Mouse (Mus musculus) forebrain, embryonic 13.5 days (tissue): ENCODE data around the gene Apba2. TPM values are rescaled to one million over a fixed set of nuclear protein-coding genes. Genes with fewer than 3 reads are reported as not detected.
A peak's percentile ranks its signal among the peaks of the same experiment; 100 is the strongest.

ENCODE experiments used
- ATAC-seq: fragments of 200-750 bp; cut with Nextera tagmentation; 2 replicates; pipeline ENCODE4 v1.8.0; 2017
- H3K27ac ChIP-seq: fragments of 300-500 bp; sonication (generic); 2 replicates; pipeline ENCODE4 v1.5.1; 2015; ENCODE audit warnings: inconsistent platforms, mild to moderate bottlenecking, moderate library complexity
- H3K27me3 ChIP-seq: fragments of 300-500 bp; sonication (generic); 2 replicates; pipeline ENCODE4 v1.6.1; 2015; ENCODE audit warnings: mild to moderate bottlenecking, inconsistent platforms
- H3K36me3 ChIP-seq: fragments of 300-500 bp; sonication (generic); 2 replicates; pipeline ENCODE4 v1.6.1; 2015; ENCODE audit warnings: mild to moderate bottlenecking, inconsistent platforms; ENCODE audit not compliant: poor library complexity, severe bottlenecking
- H3K4me1 ChIP-seq: fragments of 300-500 bp; sonication (generic); 2 replicates; pipeline ENCODE4 v1.6.1; 2015; ENCODE audit warnings: inconsistent platforms
- H3K4me2 ChIP-seq: fragments of 300-500 bp; sonication (generic); 2 replicates; pipeline ENCODE4 v1.6.1; 2015; ENCODE audit warnings: inconsistent platforms, mild to moderate bottlenecking, moderate library complexity
- H3K4me3 ChIP-seq: fragments of 300-500 bp; sonication (generic); 2 replicates; pipeline ENCODE4 v1.5.1; 2015; ENCODE audit warnings: mild to moderate bottlenecking, inconsistent platforms
- H3K9ac ChIP-seq: fragments of 300-500 bp; sonication (generic); 2 replicates; pipeline ENCODE4 v1.6.1; 2015; ENCODE audit warnings: mild to moderate bottlenecking, inconsistent platforms
- H3K9me3 ChIP-seq: fragments of 300-500 bp; sonication (generic); replicated peaks from 2 replicates; pipeline ENCODE4 v1.6.1; 2016; ENCODE audit warnings: inconsistent platforms
- WGBS: fragments of 180-500 bp; shearing (Covaris S2); methylation state at CpG from one replicate; pipeline ENCODE4 v1.1.7; 2015; 5-methylcytosine and 5-hydroxymethylcytosine counted together
- polyA plus RNA-seq: library from polyadenylated mRNA; unstranded; fragments of >200 nt; fragmentation: Nextera tagmentation; extraction: Ambion mirVana; gene quantifications from 2 replicates; pipeline ENCODE4 v1.2.1, GENCODE M21; 2015

Gene Apba2
- polyA plus RNA-seq = 115 and 132 TPM in 2 replicates

GRCm38 (mm10) chr7:64501536-64502270 is at the start of gene Apba2:
Gene Apba2, plus strand, starts transcription at chr7:64501706.
- no peaks in the 10 kb centered on the region for H3K36me3 ChIP-seq
- WGBS = under 1% methylated on average over 80 of the region's 96 CpGs
- H3K9ac ChIP-seq = peak within 1 kb of the TSS; percentile 97
- H3K9me3 ChIP-seq = no peaks in the 10 kb centered on the region
- H3K27me3 ChIP-seq = no peaks in the 10 kb centered on the region
- ATAC-seq = peak; percentile 89
- H3K4me3 ChIP-seq = peak within 1 kb of the TSS; percentile 86
- peaks cover 41% of the 10 kb centered on the region for H3K4me1 ChIP-seq
- peak within 1 kb of the TSS; percentile 96 for H3K27ac ChIP-seq
- peak within 1 kb of the TSS; percentile 67 for H3K4me2 ChIP-seq

GRCm38 (mm10) chr7:64451861-64452382 is 49.6 kb upstream of the Apba2 start:
- no peak for ATAC-seq
- Histone ChIP-seq H3K9ac (no peak overlapping the region), H3K36me3 (no peaks in the 10 kb centered on the region), H3K27me3 (no peaks in the 10 kb centered on the region), H3K4me3 (no peak overlapping the region), H3K4me2 (no peak overlapping the region), H3K9me3 (no peaks in the 10 kb centered on the region), H3K27ac (peak overlapping the region; percentile 74), H3K4me1 (peaks cover 19% of the 10 kb centered on the region)
- 81% methylated on average over 5 of the region's 5 CpGs for WGBS

GRCm38 (mm10) chr7:64452471-64453222 is 48.9 kb upstream of the Apba2 start:
- H3K4me3 ChIP-seq = no peak overlapping the region
- peaks cover 19% of the 10 kb centered on the region for H3K4me1 ChIP-seq
- H3K9me3 ChIP-seq = no peaks in the 10 kb centered on the region
- WGBS = 76% methylated on average over 4 of the region's 4 CpGs
- H3K27me3 ChIP-seq = no peaks in the 10 kb centered on the region
- peak overlapping the region; percentile 41; the same call in 1 of the 2 replicates for H3K27ac ChIP-seq
- 0 out of 2 replicates have a peak, but pooled peaks have one; percentile 19 for ATAC-seq
- H3K36me3 ChIP-seq = no peaks in the 10 kb centered on the region
- no peak overlapping the region for H3K4me2 ChIP-seq
- H3K9ac ChIP-seq = no peak overlapping the region

GRCm38 (mm10) chr7:64456176-64456575 is 45.3 kb upstream of the Apba2 start:
- Histone ChIP-seq H3K4me3 (no peak overlapping the region), H3K27me3 (no peaks in the 10 kb centered on the region), H3K4me2 (no peak overlapping the region), H3K27ac (no peak overlapping the region), H3K9ac (no peak overlapping the region), H3K9me3 (no peaks in the 10 kb centered on the region), H3K4me1 (peaks cover 13% of the 10 kb centered on the region), H3K36me3 (no peaks in the 10 kb centered on the region)
- WGBS = 76% methylated on average over 4 of the region's 4 CpGs
- ATAC-seq = no peak

GRCm38 (mm10) chr7:64456676-64457075 is 44.8 kb upstream of the Apba2 start:
- H3K4me3 ChIP-seq = no peak overlapping the region
- 71% methylated on average over 3 of the region's 3 CpGs for WGBS
- peaks cover 8% of the 10 kb centered on the region for H3K4me1 ChIP-seq
- no peak overlapping the region for H3K9ac ChIP-seq
- H3K4me2 ChIP-seq = no peak overlapping the region
- no peaks in the 10 kb centered on the region for H3K27me3 ChIP-seq
- no peak overlapping the region for H3K27ac ChIP-seq
- H3K36me3 ChIP-seq = no peaks in the 10 kb centered on the region
- no peaks in the 10 kb centered on the region for H3K9me3 ChIP-seq
- no peak for ATAC-seq

- Histone ChIP-seq H3K4me3 (no peak overlapping the region), H3K36me3 (no peaks in the 10 kb centered on the region), H3K27me3 (no peaks in the 10 kb centered on the region), H3K4me1 (no peaks in the 10 kb centered on the region), H3K27ac (no peak overlapping the region), H3K9me3 (no peaks in the 10 kb centered on the region), H3K4me2 (no peak overlapping the region), H3K9ac (no peak overlapping the region)
- WGBS = 90% methylated on average over 2 of the region's 2 CpGs
- ATAC-seq = no peak
Measured at GRCm38 (mm10) chr7:64457811-64458210, 43.7 kb upstream of the Apba2 start.

- Histone ChIP-seq H3K9ac (no peak overlapping the region), H3K27ac (no peak overlapping the region), H3K9me3 (no peaks in the 10 kb centered on the region), H3K36me3 (no peaks in the 10 kb centered on the region), H3K4me1 (peaks cover 4% of the 10 kb centered on the region; the same call in 1 of the 2 replicates), H3K27me3 (no peaks in the 10 kb centered on the region), H3K4me3 (no peak overlapping the region), H3K4me2 (no peak overlapping the region)
- ATAC-seq = no peak
- 38% methylated on average over 10 of the region's 10 CpGs for WGBS
Measured at GRCm38 (mm10) chr7:64497438-64497837, 4.1 kb upstream of the Apba2 start.

GRCm38 (mm10) chr7:64502271-64503180 is 1.0 kb downstream of the Apba2 start:
- H3K4me2 ChIP-seq = peak overlapping the region; percentile 67
- H3K4me1 ChIP-seq = peaks cover 49% of the 10 kb centered on the region
- 1% methylated on average over 23 of the region's 47 CpGs for WGBS
- H3K9me3 ChIP-seq = no peaks in the 10 kb centered on the region
- H3K9ac ChIP-seq = peak overlapping the region; percentile 97
- H3K36me3 ChIP-seq = no peaks in the 10 kb centered on the region
- H3K4me3 ChIP-seq = peak overlapping the region; percentile 86
- H3K27ac ChIP-seq = peak overlapping the region; percentile 96
- peak; percentile 11 for ATAC-seq
- H3K27me3 ChIP-seq = no peaks in the 10 kb centered on the region

- Histone ChIP-seq H3K4me2 (peak overlapping the region; percentile 67), H3K27me3 (no peaks in the 10 kb centered on the region), H3K9me3 (no peaks in the 10 kb centered on the region), H3K9ac (peak overlapping the region; percentile 97; the same call in 1 of the 2 replicates), H3K27ac (0 out of 2 replicates have a peak overlapping the region, but pooled peaks have one; percentile 4), H3K4me3 (peak overlapping the region; percentile 86), H3K4me1 (peaks cover 59% of the 10 kb centered on the region), H3K36me3 (no peaks in the 10 kb centered on the region)
- 75% methylated on average over 6 of the region's 6 CpGs for WGBS
- ATAC-seq = no peak
Measured at GRCm38 (mm10) chr7:64503641-64504040, 2.1 kb downstream of the Apba2 start.

- Histone ChIP-seq H3K4me1 (peaks cover 65% of the 10 kb centered on the region), H3K9me3 (no peaks in the 10 kb centered on the region), H3K4me2 (peak overlapping the region; percentile 45), H3K9ac (0 out of 2 replicates have a peak overlapping the region, but pooled peaks have one; percentile 12), H3K36me3 (no peaks in the 10 kb centered on the region), H3K4me3 (peak overlapping the region; percentile 10; the same call in 1 of the 2 replicates), H3K27me3 (no peaks in the 10 kb centered on the region), H3K27ac (peak overlapping the region; percentile 40; the same call in 1 of the 2 replicates)
- WGBS = 16% methylated on average over 8 of the region's 8 CpGs
- ATAC-seq = peak; percentile 7; the same call in 1 of the 2 replicates
Measured at GRCm38 (mm10) chr7:64504691-64505231, 3.3 kb downstream of the Apba2 start.

- 89% methylated on average over 3 of the region's 3 CpGs for WGBS
- Histone ChIP-seq H3K4me2 (peak overlapping the region; percentile 45), H3K4me1 (peaks cover 73% of the 10 kb centered on the region), H3K9ac (no peak overlapping the region), H3K27me3 (no peaks in the 10 kb centered on the region), H3K36me3 (no peaks in the 10 kb centered on the region), H3K27ac (no peak overlapping the region), H3K4me3 (no peak overlapping the region), H3K9me3 (no peaks in the 10 kb centered on the region)
- no peak for ATAC-seq
Measured at GRCm38 (mm10) chr7:64505571-64505970, 4.1 kb downstream of the Apba2 start.
